Mouse (Mus musculus): Measurements from ENCODE around the gene Rgs3.
"Not testable (repeated sequence)": the region's sequence is repeated elsewhere in the genome, so short reads cannot be mapped to it uniquely, and the experiment has no call there.

Rgs3 gene

GRCm38 (mm10) chr4:62557436-62557835, 2.2 kb upstream of the Rgs3 start:
- no peak for DNase-seq

GRCm38 (mm10) chr4:62560963-62561629, 1.4 kb downstream of the Rgs3 start:
- no peak for DNase-seq

GRCm38 (mm10) chr4:62561630-62562001, 2.0 kb downstream of the Rgs3 start:
- no peak for DNase-seq

GRCm38 (mm10) chr4:62562006-62562405, 2.4 kb downstream of the Rgs3 start:
- DNase-seq, result no peak

- DNase-seq, result peak; percentile 82
These were observed 6.9 kb downstream of the Rgs3 start for GRCm38 (mm10) chr4:62566530-62566929.

- no peak for DNase-seq
These were observed 8.0 kb downstream of the Rgs3 start for GRCm38 (mm10) chr4:62567696-62568095.

GRCm38 (mm10) chr4:62568359-62568758, 8.7 kb downstream of the Rgs3 start:
- DNase-seq, result no peak

GRCm38 (mm10) chr4:62569603-62570002, 10.0 kb downstream of the Rgs3 start:
- DNase-seq, result no peak

- DNase-seq, result no peak
These were observed 10.4 kb downstream of the Rgs3 start for GRCm38 (mm10) chr4:62570029-62570428.

- peak; percentile 90 for DNase-seq
These were observed 23.0 kb downstream of the Rgs3 start for GRCm38 (mm10) chr4:62582365-62583264.

GRCm38 (mm10) chr4:62583265-62584092, 23.8 kb downstream of the Rgs3 start:
- peak; percentile 96 for DNase-seq

- peak; percentile 46 for DNase-seq
These were observed 27.4 kb downstream of the Rgs3 start for GRCm38 (mm10) chr4:62587067-62587466.

- peak; percentile 60 for DNase-seq
These were observed 31.2 kb downstream of the Rgs3 start for GRCm38 (mm10) chr4:62590878-62591277.

GRCm38 (mm10) chr4:62591326-62591725, 31.7 kb downstream of the Rgs3 start:
- peak; percentile 97 for DNase-seq

GRCm38 (mm10) chr4:62593546-62594240, 34.0 kb downstream of the Rgs3 start:
- DNase-seq, result not testable (repeated sequence)

GRCm38 (mm10) chr4:62594442-62594841, 34.8 kb downstream of the Rgs3 start:
- no peak for DNase-seq

- peak; percentile 95 for DNase-seq
These were observed 36.4 kb downstream of the Rgs3 start for GRCm38 (mm10) chr4:62596051-62596450.

- DNase-seq, result no peak
These were observed 40.9 kb downstream of the Rgs3 start for GRCm38 (mm10) chr4:62600549-62600948.

- no peak for DNase-seq
These were observed 44.0 kb downstream of the Rgs3 start for GRCm38 (mm10) chr4:62603607-62604006.

GRCm38 (mm10) chr4:62604094-62604493, 44.4 kb downstream of the Rgs3 start:
- peak; percentile 97 for DNase-seq

GRCm38 (mm10) chr4:62605856-62606541, 46.4 kb downstream of the Rgs3 start:
- peak; percentile 91 for DNase-seq

- DNase-seq, result peak; percentile 92
These were observed 46.9 kb downstream of the Rgs3 start for GRCm38 (mm10) chr4:62606542-62606882.

Data from heart, adult 11 months (tissue).